11 mouse cellular contexts compared by ENCODE assay signal in the genomic region with DNA sequence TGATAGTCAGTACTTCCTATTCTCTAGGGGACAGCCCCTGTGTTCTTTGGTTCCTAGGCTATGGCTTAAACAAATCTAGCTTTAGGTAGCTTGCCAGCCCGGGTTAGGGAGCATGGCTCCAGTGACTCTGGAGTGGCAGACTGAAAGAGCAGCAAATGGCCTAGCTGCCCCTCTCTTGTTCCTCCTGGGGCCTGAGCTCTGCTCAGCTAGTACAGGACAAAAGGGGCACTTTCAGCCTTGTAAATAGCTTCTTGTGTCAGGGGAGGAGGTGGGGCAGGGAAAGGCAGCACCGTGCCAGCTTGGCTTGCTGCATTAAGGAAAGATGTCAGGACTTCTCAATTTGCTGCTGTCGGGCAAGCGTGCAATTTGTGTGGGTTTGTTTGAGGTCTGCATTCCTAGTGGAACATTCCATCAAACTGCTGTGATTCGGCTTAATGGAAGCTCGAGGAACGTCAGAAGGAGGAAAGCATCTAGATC. TPM values are rescaled to one million over a fixed set of nuclear protein-coding genes. Genes with fewer than 3 reads are reported as not detected.
DNase-seq lines count a peak whose midpoint lies in the region; ATAC-seq and TF ChIP-seq lines count a peak whose summit lies in the region.
"Had no signal": no experiment of that assay in that cellular context is flagged by ENCODE, and none has a peak within 500 bp of the region (broad histone marks: within the 10 kb centered on the region; RNA-seq: fewer than 3 reads in every experiment).

No protein-coding gene starts in this region.

- no peak overlapping the region for H3K4me2 ChIP-seq in midbrain, embryonic 14.5 days (ENCODE audit: low read length)
- H3K4me2 ChIP-seq in midbrain, embryonic 11.5 days, result no peak overlapping the region
- no peak overlapping the region for H3K4me2 ChIP-seq in liver, embryonic 15.5 days

- no peak; the same call in 1 of the 2 replicates for ATAC-seq in midbrain, embryonic 14.5 days (ENCODE audit: low FRiP score, low TSS enrichment)
- no peak for ATAC-seq in midbrain, embryonic 11.5 days (ENCODE audit: low FRiP score)
- no peak for ATAC-seq in liver, embryonic 15.5 days (ENCODE audit: insufficient read depth)

- no peaks in the 10 kb centered on the region for H3K36me3 ChIP-seq in heart, embryonic 10.5 days
- H3K36me3 ChIP-seq in midbrain, embryonic 14.5 days (ENCODE audit: control insufficient read depth, insufficient read depth, low read length), result no peaks in the 10 kb centered on the region
- H3K36me3 ChIP-seq in midbrain, embryonic 11.5 days (ENCODE audit: control insufficient read depth, insufficient read depth, low read length), result no peaks in the 10 kb centered on the region
- H3K36me3 ChIP-seq in liver, embryonic 15.5 days (replicated peaks), result peaks cover 10% of the 10 kb centered on the region

- peak overlapping the region; percentile 63; the same call in 1 of the 2 replicates for H3K27ac ChIP-seq in heart, embryonic 10.5 days
- no peak overlapping the region for H3K27ac ChIP-seq in midbrain, embryonic 14.5 days (replicated peaks; ENCODE audit: low read depth, low read length)
- H3K27ac ChIP-seq in midbrain, embryonic 11.5 days (ENCODE audit: low read depth, low read length), result no peak overlapping the region
- H3K27ac ChIP-seq in embryonic fibroblast, embryonic 13.5 days (ENCODE audit: insufficient read depth, low read length), result peak overlapping the region; percentile 39
- H3K27ac ChIP-seq in liver, embryonic 15.5 days (replicated peaks), result no peak overlapping the region; the same call in 1 of the 2 replicates

- no peak overlapping the region for H3K9ac ChIP-seq in midbrain, embryonic 14.5 days (replicated peaks; ENCODE audit: low read length)
- no peak overlapping the region for H3K9ac ChIP-seq in midbrain, embryonic 11.5 days (ENCODE audit: low read length)
- 0 out of 2 replicates have a peak overlapping the region, but pooled peaks have one; percentile 15 for H3K9ac ChIP-seq in liver, embryonic 15.5 days

- DNase-seq in heart, embryonic 10.5 days (ENCODE audit: low spot score), result no peak
- DNase-seq in heart, adult 9 months (ENCODE audit: low spot score in 2 of 2), result no peak
- peak; percentile 53 for DNase-seq in midbrain, embryonic 14.5 days
- DNase-seq in midbrain, embryonic 11.5 days (ENCODE audit: low spot score, missing footprints), result no peak
- DNase-seq in urinary bladder, postnatal 10 days (ENCODE audit: low spot score), result no peak
- DNase-seq in cerebellum, postnatal 4 days (ENCODE audit: low spot score in 2 of 2), result no peak
- DNase-seq: cerebellum, adult 9-11 months; lung, postnatal 4 days had no signal

- peaks cover 35% of the 10 kb centered on the region for H3K4me1 ChIP-seq in heart, embryonic 10.5 days
- peaks cover 4% of the 10 kb centered on the region; the same call in 1 of the 2 replicates for H3K4me1 ChIP-seq in midbrain, embryonic 14.5 days (ENCODE audit: control insufficient read depth, insufficient read depth, low read length)
- H3K4me1 ChIP-seq in midbrain, embryonic 11.5 days (ENCODE audit: control insufficient read depth, insufficient read depth, low read length), result peaks cover 4% of the 10 kb centered on the region; the same call in 1 of the 2 replicates
- peaks cover 3% of the 10 kb centered on the region; the same call in 1 of the 2 replicates for H3K4me1 ChIP-seq in embryonic fibroblast, embryonic 13.5 days (ENCODE audit: control insufficient read depth, insufficient read depth, low read length)
- peaks cover 77% of the 10 kb centered on the region for H3K4me1 ChIP-seq in liver, embryonic 15.5 days (replicated peaks)

- H3K4me3 ChIP-seq in heart, embryonic 10.5 days, result no peak overlapping the region
- H3K4me3 ChIP-seq in midbrain, embryonic 14.5 days (replicated peaks; ENCODE audit: low read depth, low read length), result no peak overlapping the region
- no peak overlapping the region for H3K4me3 ChIP-seq in midbrain, embryonic 11.5 days (ENCODE audit: low read depth, low read length)
- no peak overlapping the region for H3K4me3 ChIP-seq in embryonic fibroblast, embryonic 13.5 days (ENCODE audit: insufficient read depth, low read length)
- H3K4me3 ChIP-seq in liver, embryonic 15.5 days (replicated peaks), result no peak overlapping the region

- no peak for TF ChIP-seq POLR2A in embryonic fibroblast, embryonic 13.5 days (IDR thresholded peaks at IDR 0.05; ENCODE audit: low read depth, low read length)

- 66% methylated on average over 7 of the region's 7 CpGs for WGBS in heart, embryonic 10.5 days
- WGBS in midbrain, embryonic 14.5 days, result 33% methylated on average over 7 of the region's 7 CpGs
- 46% methylated on average over 7 of the region's 7 CpGs for WGBS in midbrain, embryonic 11.5 days
- 66% methylated on average over 7 of the region's 7 CpGs for WGBS in liver, embryonic 15.5 days (ENCODE audit: insufficient replicate concordance)

- no peak for TF ChIP-seq CTCF in embryonic fibroblast, embryonic 13.5 days (IDR thresholded peaks at IDR 0.05; ENCODE audit: borderline replicate concordance, insufficient read depth, low read length)

- no peaks in the 10 kb centered on the region for H3K9me3 ChIP-seq in heart, embryonic 10.5 days
- H3K9me3 ChIP-seq in midbrain, embryonic 14.5 days (ENCODE audit: control insufficient read depth, low read length), result no peaks in the 10 kb centered on the region
- H3K9me3 ChIP-seq in midbrain, embryonic 11.5 days (ENCODE audit: control insufficient read depth, low read length), result no peaks in the 10 kb centered on the region
- no peaks in the 10 kb centered on the region for H3K9me3 ChIP-seq in liver, embryonic 15.5 days (replicated peaks)
- H3K9me3 ChIP-seq: G1E had no signal

- H3K27me3 ChIP-seq in heart, embryonic 10.5 days (ENCODE audit: insufficient read depth, poor library complexity, severe bottlenecking), result no peaks in the 10 kb centered on the region
- H3K27me3 ChIP-seq in midbrain, embryonic 14.5 days (ENCODE audit: control insufficient read depth, insufficient read depth, low read length), result no peaks in the 10 kb centered on the region
- H3K27me3 ChIP-seq in midbrain, embryonic 11.5 days (ENCODE audit: control insufficient read depth, insufficient read depth, low read length), result no peaks in the 10 kb centered on the region
- H3K27me3 ChIP-seq in liver, embryonic 15.5 days, result no peaks in the 10 kb centered on the region

RNA-seq across cellular contexts. Expression of a gene that starts 17.3 kb away (rescaled TPM):
- polyA plus RNA-seq in heart, embryonic 10.5 days (2016; fragmentation: Nextera tagmentation; extraction: Ambion mirVana), result 21.2 and 25.9 TPM in 2 replicates
- 13.9 and 20.0 TPM in 2 replicates for polyA plus RNA-seq in midbrain, embryonic 14.5 days (2014; fragmentation: Nextera tagmentation; extraction: Ambion mirVana)
- 9.0 and 9.6 TPM in 2 replicates for polyA plus RNA-seq in midbrain, embryonic 11.5 days (2014; fragmentation: Nextera tagmentation; extraction: Ambion mirVana)
- polyA plus RNA-seq in embryonic fibroblast, embryonic 13.5 days (2011; ENCODE audit: insufficient read length, low read depth, missing spikeins), result 10.1 and 12.7 TPM in 2 replicates
- 106 and 125 TPM in 2 replicates for polyA plus RNA-seq in liver, embryonic 15.5 days (2015; fragmentation: Nextera tagmentation; extraction: Ambion mirVana)

Comparison
In these comparisons a context has a peak if more than half of its experiments do, and no peak if none do; other contexts are left out.
1. H3K27ac ChIP-seq: peak in heart, embryonic 10.5 days (single experiment) and embryonic fibroblast, embryonic 13.5 days (single experiment); none in midbrain, embryonic 14.5 days (single experiment), midbrain, embryonic 11.5 days (single experiment) and liver, embryonic 15.5 days (single experiment).